16 mouse cellular contexts compared by ENCODE assay signal in genomic region chr5:105196308-105196707, GRCm38 (mm10). TPM values are rescaled to one million over a fixed set of nuclear protein-coding genes. Genes with fewer than 3 reads are reported as not detected.
"Had no signal": no experiment of that assay in that cellular context is flagged by ENCODE, and none has a peak within 500 bp of the region (broad histone marks: within the 10 kb centered on the region; RNA-seq: fewer than 3 reads in every experiment).

No protein-coding gene starts in this region.

RNA-seq across cellular contexts. Expression of gene Gbp10, which starts 43.0 kb away (rescaled TPM):
- total RNA-seq: layer of hippocampus, adult 2 months; layer of hippocampus, postnatal 25 days; left cerebral cortex, adult 2 months; left cerebral cortex, postnatal 14 days; left cerebral cortex, postnatal 36 days had no signal
- polyA plus RNA-seq: heart, embryonic 11.5 days; heart, postnatal 0 days; hindbrain, embryonic 11.5 days; intestine, embryonic 15.5 days; intestine, postnatal 0 days; kidney, embryonic 14.5 days; kidney, embryonic 16.5 days; limb, embryonic 11.5 days; limb, embryonic 13.5 days; limb, embryonic 15.5 days had no signal

RNA-seq across cellular contexts. Expression of gene Gbp8, which starts 57.0 kb away (rescaled TPM):
- total RNA-seq: gastrocnemius, postnatal 14 days; layer of hippocampus, postnatal 25 days; left cerebral cortex, adult 2 months had no signal
- polyA plus RNA-seq: limb, embryonic 11.5 days had no signal
